Mouse (Mus musculus) kidney, adult 2 months (tissue): ENCODE results near the gene Dcpp2.
A peak's percentile ranks its signal among the peaks of the same experiment; 100 is the strongest.

Experiments used
- CTCF ChIP-seq: fragments of 200-500 bp; conservative IDR thresholded peaks from 2 replicates; pipeline ENCODE4 v1.5.1; 2011; ENCODE audit warnings: low read depth, mild to moderate bottlenecking, control low read depth, low read length, moderate library complexity, mixed read lengths; ENCODE audit not compliant: insufficient read depth, insufficient read length
- POLR2A ChIP-seq: fragments of 200-500 bp; IDR thresholded peaks from one replicate; pipeline ENCODE4 v1.6.1; 2011; ENCODE audit warnings: low read depth, low read length, control low read depth

- TF ChIP-seq POLR2A (no peak), CTCF (peak; percentile 67)
Observed at GRCm38 (mm10) chr17:23843812-23844273, 36.8 kb upstream of the Dcpp2 start, which contains the start of the genes Prss32 and Prss41.
